Mouse (Mus musculus) adrenal gland, postnatal 36 days (tissue): Measurements from ENCODE around the gene Bms1. TPM values are rescaled to one million over a fixed set of nuclear protein-coding genes. Genes with fewer than 3 reads are reported as not detected.

Experiments
- DNase-seq, 2 experiments: peaks; one replicate each; pipeline ENCODE4 v3.0.0; 2021; ENCODE audit warnings: mixed read lengths in 1 of 2
- microRNA-seq: library from miRNA; unstranded; fragments of <30 nt; microRNA quantifications from one replicate; pipeline ENCODE4 v1.2.0, GENCODE M21; 2021
- total RNA-seq, 2 experiments: library from RNA; stranded (reverse); gene quantifications; 2 replicates each; pipeline ENCODE4 v1.2.3; 2021

Gene Bms1
- total RNA-seq, 2 experiments from 2014 or later = 30.7 to 32.9 TPM

DNA sequence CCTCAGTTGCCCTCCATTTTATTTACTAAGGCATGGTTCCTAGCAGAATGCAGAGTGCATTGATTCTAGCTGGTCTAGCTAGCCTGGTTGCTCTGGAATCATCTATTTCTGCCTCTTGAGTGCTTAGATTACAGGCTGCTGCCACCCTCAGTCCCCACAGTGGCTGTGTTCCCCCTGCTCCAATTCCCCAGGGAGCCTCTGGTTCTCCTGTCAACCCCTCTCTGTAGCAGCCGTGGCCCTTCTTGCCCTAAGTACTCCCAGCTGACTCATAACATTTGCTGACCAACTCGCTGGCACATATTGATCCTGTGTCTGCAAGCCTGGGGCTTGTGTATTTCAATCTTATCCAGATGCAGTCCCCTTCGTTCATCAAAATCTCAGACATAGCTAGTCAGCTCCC, 53.1 kb downstream of the Bms1 start:
- no peak for DNase-seq

- no peak for DNase-seq
Measured at GRCm38 (mm10) chr6:118365781-118366180, 53.5 kb downstream of the Bms1 start.

GRCm38 (mm10) chr6:118350342-118350741, 68.9 kb downstream of the Bms1 start:
- DNase-seq = no peak

- DNase-seq = no peak
Measured at GRCm38 (mm10) chr6:118348186-118348585, 71.1 kb downstream of the Bms1 start.

DNA sequence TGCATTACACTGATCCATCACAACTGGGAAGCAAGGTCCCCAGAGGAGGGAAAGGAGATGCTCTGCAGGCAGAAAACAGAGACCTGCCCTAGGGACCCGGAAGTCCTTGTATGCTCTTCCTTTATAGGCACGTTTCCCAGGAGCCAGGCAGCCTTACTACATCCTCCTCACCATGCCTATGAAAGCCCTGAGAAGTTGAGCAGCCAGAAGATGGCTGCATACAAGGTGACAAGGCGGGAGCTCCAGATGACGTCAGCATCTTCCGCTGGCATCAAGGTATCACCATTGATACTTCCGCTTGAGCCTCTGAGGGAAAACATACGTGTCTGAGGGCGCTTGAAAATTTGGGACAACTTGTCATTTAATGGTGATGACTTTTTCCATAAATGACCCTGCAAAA, 72.0 kb downstream of the Bms1 start:
- DNase-seq = no peak

- DNase-seq = no peak
Measured at GRCm38 (mm10) chr6:118341861-118342485, 77.3 kb downstream of the Bms1 start.

GRCm38 (mm10) chr6:118337660-118338059, 81.6 kb downstream of the Bms1 start:
- DNase-seq = no peak

DNA sequence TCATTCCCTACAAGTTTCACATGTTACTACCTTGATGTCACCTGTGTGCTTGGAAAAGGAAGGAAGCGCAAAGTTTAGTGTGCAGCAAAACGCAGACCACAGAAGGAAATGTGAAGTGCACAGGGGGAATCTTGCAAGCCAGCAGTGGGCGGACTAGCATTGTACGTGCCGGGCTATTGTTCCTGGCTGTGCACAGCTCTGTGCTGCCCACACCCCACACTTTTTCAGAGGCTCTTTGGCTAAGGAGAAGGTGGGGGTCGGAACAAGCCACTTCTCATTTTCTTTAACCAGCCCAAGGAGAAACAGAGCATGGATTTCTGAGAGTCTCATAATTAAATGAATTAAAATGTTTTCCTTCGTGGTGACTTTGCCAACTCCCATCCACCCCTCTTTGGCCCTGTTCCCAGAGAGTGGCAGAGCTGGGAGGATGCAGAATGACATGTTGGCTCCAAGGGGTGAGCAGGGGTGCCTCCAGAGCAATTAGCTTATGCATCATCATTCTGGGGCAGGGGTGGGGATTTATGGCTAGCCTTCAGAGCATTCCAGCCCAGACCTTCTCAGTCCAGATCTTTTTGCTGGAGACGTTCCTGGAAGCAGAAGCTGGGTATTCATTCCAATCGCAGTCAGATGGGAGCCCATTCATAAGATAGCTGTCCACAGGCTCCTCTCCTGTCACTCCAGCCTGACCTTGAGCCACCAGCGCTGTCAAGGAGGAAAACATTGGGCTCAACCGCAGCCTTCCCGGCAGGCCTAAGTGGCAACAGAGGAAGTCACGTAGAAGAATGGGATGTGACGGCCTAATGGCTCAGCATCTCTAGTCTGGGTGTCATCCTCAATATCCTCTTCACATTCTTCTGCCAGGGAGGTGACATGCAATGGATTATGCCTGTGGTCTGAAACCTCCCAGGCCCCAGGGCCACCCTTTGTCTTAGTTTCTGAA, 82.5 kb downstream of the Bms1 start:
- DNase-seq = no peak

GRCm38 (mm10) chr6:118335934-118336450, 83.3 kb downstream of the Bms1 start:
- no peak for DNase-seq

GRCm38 (mm10) chr6:118333861-118334260, 85.4 kb downstream of the Bms1 start:
- DNase-seq = no peak

Small RNA genes within 50 kb of the gene (microRNA-seq; reads per million reads assigned to microRNA genes)
- not detected for gene Gm25953

Other genes starting within 250 kb of the Bms1 start
- 1 to 10 TPM; 1.5 to 4.7 TPM for gene Ret, start 221.8 kb downstream of the Bms1 start, total RNA-seq
- gene Zfp248, start 36.1 kb upstream of the Bms1 start, total RNA-seq = 1 to 10 TPM; 3.8 to 4.2 TPM
- gene Zfp9, start 59.8 kb upstream of the Bms1 start, total RNA-seq = 1 to 10 TPM; 4.1 to 5.7 TPM
- gene Ankrd26, start 142.8 kb upstream of the Bms1 start, total RNA-seq = 1 to 10 TPM; 4.2 to 5.1 TPM